Mouse (Mus musculus): Measurements from ENCODE around the gene 1110004F10Rik. TPM values are rescaled to one million over a fixed set of nuclear protein-coding genes. Genes with fewer than 3 reads are reported as not detected.

1110004F10Rik gene
- polyA plus RNA-seq, 1 experiment from 2014 or later: 254 TPM

GRCm38 (mm10) chr7:116127052-116127451, 87.9 kb downstream of the 1110004F10Rik start:
- H3K4me2 ChIP-seq: no peak overlapping the region
- peaks cover 23% of the 10 kb centered on the region for H3K4me1 ChIP-seq
- ATAC-seq (ENCODE audit: insufficient number of reproducible peaks, low FRiP score, low TSS enrichment, low read depth): no peak
- no peaks in the 10 kb centered on the region for H3K9me3 ChIP-seq
- H3K27me3 ChIP-seq: no peaks in the 10 kb centered on the region
- 77% methylated on average over 2 of the region's 2 CpGs for WGBS
- H3K4me3 ChIP-seq: no peak overlapping the region
- H3K9ac ChIP-seq: no peak overlapping the region
- no peak overlapping the region for H3K27ac ChIP-seq
- no peaks in the 10 kb centered on the region for H3K36me3 ChIP-seq

GRCm38 (mm10) chr7:116128286-116128685, 89.1 kb downstream of the 1110004F10Rik start:
- WGBS: 91% methylated on average over 8 of the region's 8 CpGs
- H3K27ac ChIP-seq: no peak overlapping the region
- no peak overlapping the region for H3K4me3 ChIP-seq
- no peaks in the 10 kb centered on the region for H3K27me3 ChIP-seq
- no peaks in the 10 kb centered on the region for H3K9me3 ChIP-seq
- H3K4me1 ChIP-seq: peaks cover 22% of the 10 kb centered on the region
- no peak for ATAC-seq (ENCODE audit: insufficient number of reproducible peaks, low FRiP score, low TSS enrichment, low read depth)
- no peaks in the 10 kb centered on the region for H3K36me3 ChIP-seq
- H3K9ac ChIP-seq: no peak overlapping the region
- no peak overlapping the region for H3K4me2 ChIP-seq

- peaks cover 16% of the 10 kb centered on the region; the same call in 1 of the 2 replicates for H3K4me1 ChIP-seq
- ATAC-seq (ENCODE audit: insufficient number of reproducible peaks, low FRiP score, low TSS enrichment, low read depth): no peak
- H3K27ac ChIP-seq: no peak overlapping the region
- H3K36me3 ChIP-seq: no peaks in the 10 kb centered on the region
- no peaks in the 10 kb centered on the region for H3K27me3 ChIP-seq
- no peaks in the 10 kb centered on the region for H3K9me3 ChIP-seq
- no peak overlapping the region for H3K9ac ChIP-seq
- 83% methylated on average over 10 of the region's 10 CpGs for WGBS
- H3K4me2 ChIP-seq: no peak overlapping the region
- no peak overlapping the region for H3K4me3 ChIP-seq
These were observed 90.2 kb downstream of the 1110004F10Rik start for GRCm38 (mm10) chr7:116129374-116129773.

GRCm38 (mm10) chr7:116131390-116131789, 92.2 kb downstream of the 1110004F10Rik start:
- Histone ChIP-seq H3K4me2 (no peak overlapping the region), H3K4me1 (peaks cover 8% of the 10 kb centered on the region; the same call in 1 of the 2 replicates), H3K9ac (no peak overlapping the region), H3K27ac (no peak overlapping the region), H3K27me3 (no peaks in the 10 kb centered on the region), H3K9me3 (no peaks in the 10 kb centered on the region), H3K4me3 (no peak overlapping the region), H3K36me3 (no peaks in the 10 kb centered on the region)
- ATAC-seq (ENCODE audit: insufficient number of reproducible peaks, low FRiP score, low TSS enrichment, low read depth): no peak
- 24% methylated on average over 4 of the region's 4 CpGs for WGBS

- Histone ChIP-seq H3K27ac (no peak overlapping the region), H3K27me3 (no peaks in the 10 kb centered on the region), H3K9ac (no peak overlapping the region), H3K36me3 (no peaks in the 10 kb centered on the region), H3K9me3 (no peaks in the 10 kb centered on the region), H3K4me1 (peaks cover 8% of the 10 kb centered on the region; the same call in 1 of the 2 replicates), H3K4me3 (no peak overlapping the region), H3K4me2 (no peak overlapping the region)
- ATAC-seq (ENCODE audit: insufficient number of reproducible peaks, low FRiP score, low TSS enrichment, low read depth): no peak
- 7% methylated on average over 5 of the region's 5 CpGs for WGBS
These were observed 92.9 kb downstream of the 1110004F10Rik start for GRCm38 (mm10) chr7:116132078-116132477.

GRCm38 (mm10) chr7:116134413-116135292, 95.5 kb downstream of the 1110004F10Rik start:
- peaks cover 8% of the 10 kb centered on the region; the same call in 1 of the 2 replicates for H3K4me1 ChIP-seq
- ATAC-seq (ENCODE audit: insufficient number of reproducible peaks, low FRiP score, low TSS enrichment, low read depth): no peak
- WGBS: 68% methylated on average over 31 of the region's 31 CpGs
- H3K9me3 ChIP-seq: no peaks in the 10 kb centered on the region
- H3K27ac ChIP-seq: no peak overlapping the region
- no peak overlapping the region for H3K4me3 ChIP-seq
- H3K4me2 ChIP-seq: no peak overlapping the region
- no peak overlapping the region for H3K9ac ChIP-seq
- H3K27me3 ChIP-seq: no peaks in the 10 kb centered on the region
- H3K36me3 ChIP-seq: no peaks in the 10 kb centered on the region

GRCm38 (mm10) chr7:116137149-116137548, 98.0 kb downstream of the 1110004F10Rik start:
- no peak overlapping the region for H3K27ac ChIP-seq
- ATAC-seq (ENCODE audit: insufficient number of reproducible peaks, low FRiP score, low TSS enrichment, low read depth): no peak
- peaks cover 6% of the 10 kb centered on the region; the same call in 1 of the 2 replicates for H3K4me1 ChIP-seq
- no peaks in the 10 kb centered on the region for H3K27me3 ChIP-seq
- no peak overlapping the region for H3K4me2 ChIP-seq
- H3K9ac ChIP-seq: no peak overlapping the region
- no peaks in the 10 kb centered on the region for H3K36me3 ChIP-seq
- 72% methylated on average over 12 of the region's 12 CpGs for WGBS
- H3K4me3 ChIP-seq: no peak overlapping the region
- H3K9me3 ChIP-seq: no peaks in the 10 kb centered on the region

GRCm38 (mm10) chr7:116137671-116138070, 98.5 kb downstream of the 1110004F10Rik start:
- no peaks in the 10 kb centered on the region for H3K27me3 ChIP-seq
- no peak overlapping the region for H3K27ac ChIP-seq
- H3K4me3 ChIP-seq: no peak overlapping the region
- H3K4me1 ChIP-seq: 0 out of 2 replicates have a peak, but pooled peaks cover 3% of the 10 kb centered on the region
- ATAC-seq (ENCODE audit: insufficient number of reproducible peaks, low FRiP score, low TSS enrichment, low read depth): no peak
- no peaks in the 10 kb centered on the region for H3K36me3 ChIP-seq
- H3K9me3 ChIP-seq: no peaks in the 10 kb centered on the region
- no peak overlapping the region for H3K9ac ChIP-seq
- H3K4me2 ChIP-seq: no peak overlapping the region
- WGBS: 73% methylated on average over 3 of the region's 3 CpGs

GRCm38 (mm10) chr7:116145030-116145429, 105.8 kb downstream of the 1110004F10Rik start:
- H3K4me3 ChIP-seq: no peak overlapping the region
- no peak overlapping the region for H3K27ac ChIP-seq
- no peaks in the 10 kb centered on the region for H3K36me3 ChIP-seq
- no peaks in the 10 kb centered on the region for H3K9me3 ChIP-seq
- no peak overlapping the region for H3K9ac ChIP-seq
- no peak for ATAC-seq (ENCODE audit: insufficient number of reproducible peaks, low FRiP score, low TSS enrichment, low read depth)
- no peak overlapping the region for H3K4me2 ChIP-seq
- WGBS: 93% methylated on average over 6 of the region's 6 CpGs
- 0 out of 2 replicates have a peak, but pooled peaks cover 2% of the 10 kb centered on the region for H3K4me1 ChIP-seq
- no peaks in the 10 kb centered on the region for H3K27me3 ChIP-seq

GRCm38 (mm10) chr7:116147114-116147513, 107.9 kb downstream of the 1110004F10Rik start:
- WGBS: 77% methylated on average over 2 of the region's 2 CpGs

GRCm38 (mm10) chr7:116149568-116149967, 110.4 kb downstream of the 1110004F10Rik start:
- Histone ChIP-seq H3K4me2 (no peak overlapping the region), H3K4me3 (no peak overlapping the region), H3K9ac (no peak overlapping the region), H3K27ac (no peak overlapping the region), H3K27me3 (no peaks in the 10 kb centered on the region), H3K36me3 (no peaks in the 10 kb centered on the region), H3K4me1 (0 out of 2 replicates have a peak, but pooled peaks cover 3% of the 10 kb centered on the region), H3K9me3 (no peaks in the 10 kb centered on the region)
- no peak for ATAC-seq (ENCODE audit: insufficient number of reproducible peaks, low FRiP score, low TSS enrichment, low read depth)
- WGBS: 65% methylated on average over 4 of the region's 4 CpGs

More at GRCm38 (mm10) chr7:116147114-116147513, 107.9 kb downstream of the 1110004F10Rik start:
- Histone ChIP-seq H3K27me3 (no peaks in the 10 kb centered on the region), H3K27ac (no peak overlapping the region), H3K4me3 (no peak overlapping the region), H3K36me3 (no peaks in the 10 kb centered on the region), H3K9me3 (no peaks in the 10 kb centered on the region), H3K4me1 (no peaks in the 10 kb centered on the region), H3K9ac (no peak overlapping the region), H3K4me2 (no peak overlapping the region)
- ATAC-seq (ENCODE audit: insufficient number of reproducible peaks, low FRiP score, low TSS enrichment, low read depth): no peak

- no peak for ATAC-seq (ENCODE audit: insufficient number of reproducible peaks, low FRiP score, low TSS enrichment, low read depth)
- H3K36me3 ChIP-seq: no peaks in the 10 kb centered on the region
- no peaks in the 10 kb centered on the region for H3K27me3 ChIP-seq
- no peak overlapping the region for H3K4me3 ChIP-seq
- no peak overlapping the region for H3K9ac ChIP-seq
- 52% methylated on average over 2 of the region's 2 CpGs for WGBS
- H3K4me1 ChIP-seq: 0 out of 2 replicates have a peak, but pooled peaks cover 8% of the 10 kb centered on the region
- no peak overlapping the region for H3K27ac ChIP-seq
- H3K4me2 ChIP-seq: no peak overlapping the region
- H3K9me3 ChIP-seq: no peaks in the 10 kb centered on the region
These were observed 114.7 kb downstream of the 1110004F10Rik start for GRCm38 (mm10) chr7:116153781-116154368.

All from limb, embryonic 15.5 days (tissue).